Mouse (Mus musculus) lung, postnatal 14 days (tissue): ENCODE results near the gene Arhgap45.

Source experiments
- DNase-seq: peaks from one replicate; pipeline ENCODE4 v3.0.0; 2021

Gene Arhgap45

GRCm38 (mm10) chr10:79987771-79988505 lies 28.5 kb upstream of the Arhgap45 start:
- DNase-seq, result peak; percentile 28

- DNase-seq, result peak; percentile 79
These were observed 27.8 kb upstream of the Arhgap45 start, which contains the start of gene Cnn2 for GRCm38 (mm10) chr10:79988506-79989271. TSS of gene Cnn2 (plus strand) at chr10:79988584.

- DNase-seq, result no peak
These were observed 27.1 kb upstream of the Arhgap45 start for GRCm38 (mm10) chr10:79989272-79989786.

- peak; percentile 80 for DNase-seq
These were observed 26.6 kb upstream of the Arhgap45 start for GRCm38 (mm10) chr10:79989870-79990269.

GRCm38 (mm10) chr10:79991099-79991498 lies 25.4 kb upstream of the Arhgap45 start:
- DNase-seq, result no peak

GRCm38 (mm10) chr10:79991548-79991947 lies 24.9 kb upstream of the Arhgap45 start:
- DNase-seq, result no peak

- DNase-seq, result peak; percentile 65
These were observed 21.9 kb upstream of the Arhgap45 start for GRCm38 (mm10) chr10:79994397-79995115.

GRCm38 (mm10) chr10:79995636-79996035 lies 20.8 kb upstream of the Arhgap45 start:
- DNase-seq, result no peak

GRCm38 (mm10) chr10:79996272-79997033 lies 20.0 kb upstream of the Arhgap45 start, which contains the start of gene Abca7:
TSS of gene Abca7 (plus strand) at chr10:79996494.
- DNase-seq, result peak; percentile 99

GRCm38 (mm10) chr10:79997034-79997760 lies 19.3 kb upstream of the Arhgap45 start:
- peak; percentile 66 for DNase-seq

- no peak for DNase-seq
These were observed 18.6 kb upstream of the Arhgap45 start for GRCm38 (mm10) chr10:79997819-79998218.

- no peak for DNase-seq
These were observed 14.5 kb upstream of the Arhgap45 start for GRCm38 (mm10) chr10:80001945-80002344.

GRCm38 (mm10) chr10:80002829-80003228 lies 13.6 kb upstream of the Arhgap45 start:
- DNase-seq, result no peak

- no peak for DNase-seq
These were observed 12.8 kb upstream of the Arhgap45 start for GRCm38 (mm10) chr10:80003374-80004232.

GRCm38 (mm10) chr10:80004233-80004705 lies 12.2 kb upstream of the Arhgap45 start:
- no peak for DNase-seq

- DNase-seq, result no peak
These were observed 4.7 kb upstream of the Arhgap45 start for GRCm38 (mm10) chr10:80011740-80012139.

GRCm38 (mm10) chr10:80013609-80014008 lies 2.8 kb upstream of the Arhgap45 start:
- no peak for DNase-seq

- DNase-seq, result peak; percentile 61
These were observed 1.8 kb upstream of the Arhgap45 start for GRCm38 (mm10) chr10:80014484-80015290.

- no peak for DNase-seq
These were observed 870 bp upstream of the Arhgap45 start for GRCm38 (mm10) chr10:80015583-80015982.
